Mouse (Mus musculus) hindbrain, postnatal 0 days (tissue): ENCODE measurements around the gene Myo16. TPM values are rescaled to one million over a fixed set of nuclear protein-coding genes. Genes with fewer than 3 reads are reported as not detected.

Experiments used
- ATAC-seq: fragments of 200-750 bp; cut with Nextera tagmentation; 2 replicates; pipeline ENCODE4 v1.8.0; 2017; ENCODE audit warnings: mild to moderate bottlenecking, moderate TSS enrichment, moderate library complexity
- DNase-seq: peaks from one replicate; pipeline ENCODE4 v3.0.0-alpha.2; 2015; ENCODE audit warnings: low spot score
- H3K27ac ChIP-seq: fragments of 300-500 bp; sonication (generic); 2 replicates; pipeline ENCODE4 v1.5.1; 2014; ENCODE audit warnings: mild to moderate bottlenecking
- H3K27me3 ChIP-seq: fragments of 300-500 bp; sonication (generic); 2 replicates; pipeline ENCODE4 v1.6.1; 2014; ENCODE audit warnings: low read length, mixed read lengths; ENCODE audit not compliant: insufficient read depth
- H3K36me3 ChIP-seq: fragments of 300-500 bp; sonication (generic); 2 replicates; pipeline ENCODE4 v1.6.1; 2014; ENCODE audit warnings: low read length, mixed read lengths; ENCODE audit not compliant: insufficient read depth
- H3K4me1 ChIP-seq: fragments of 300-500 bp; sonication (generic); 2 replicates; pipeline ENCODE4 v1.6.1; 2014; ENCODE audit warnings: antibody characterized with exemption, low read length, mixed read lengths; ENCODE audit not compliant: insufficient read depth
- H3K4me2 ChIP-seq: fragments of 300-500 bp; sonication (generic); 2 replicates; pipeline ENCODE4 v1.6.1; 2014; ENCODE audit warnings: low read depth, mild to moderate bottlenecking, low read length, moderate library complexity, mixed read lengths
- H3K4me3 ChIP-seq: fragments of 300-500 bp; sonication (generic); 2 replicates; pipeline ENCODE4 v1.5.1; 2014; ENCODE audit warnings: low read length
- H3K9ac ChIP-seq: fragments of 300-500 bp; sonication (generic); replicated peaks from 2 replicates; pipeline ENCODE4 v1.6.1; 2014; ENCODE audit warnings: mild to moderate bottlenecking, low read length, moderate library complexity, mixed read lengths
- H3K9me3 ChIP-seq: fragments of 300-500 bp; sonication (generic); 2 replicates; pipeline ENCODE4 v1.6.1; 2016; ENCODE audit warnings: low read length, mixed read lengths
- CTCF ChIP-seq: IDR thresholded peaks from 2 replicates; pipeline ENCODE4 v1.5.1; 2016; ENCODE audit warnings: antibody characterized with exemption, control low read depth, low read depth
- WGBS: fragments of 180-500 bp; shearing (Covaris S2); extraction: QIAGEN DNeasy Blood & Tissue Kit; methylation state at CpG from one replicate; pipeline ENCODE4 v1.1.7; 2014; 5-methylcytosine and 5-hydroxymethylcytosine counted together
- polyA plus RNA-seq: library from polyadenylated mRNA; unstranded; fragments of >200 nt; fragmentation: Nextera tagmentation; extraction: Ambion mirVana; gene quantifications from 2 replicates; pipeline ENCODE4 v1.2.1, GENCODE M21; 2015
- total RNA-seq: library from RNA; depleted of rRNA; stranded (reverse); fragments of >200 nt; gene quantifications from 2 replicates; pipeline ENCODE4 v1.2.3, GENCODE M21; 2014

Myo16 gene
- total and polyA plus RNA-seq, 2 experiments from 2014 or later: 8.7 to 71.2 TPM

- peak; percentile 91 for DNase-seq
- Histone ChIP-seq H3K4me1 (no peaks in the 10 kb centered on the region), H3K36me3 (no peaks in the 10 kb centered on the region), H3K27ac (no peak overlapping the region), H3K27me3 (no peaks in the 10 kb centered on the region), H3K9ac (no peak overlapping the region), H3K9me3 (no peaks in the 10 kb centered on the region), H3K4me3 (no peak overlapping the region), H3K4me2 (no peak overlapping the region)
- WGBS: 25% methylated on average over 6 of the region's 6 CpGs
- peak; percentile 96 for TF ChIP-seq CTCF
- peak; percentile 60 for ATAC-seq
Measured at GRCm38 (mm10) chr8:10414684-10415212, 261.0 kb downstream of the Myo16 start.

GRCm38 (mm10) chr8:10415288-10415687 lies 261.6 kb downstream of the Myo16 start:
- Histone ChIP-seq H3K36me3 (no peaks in the 10 kb centered on the region), H3K4me2 (no peak overlapping the region), H3K9ac (no peak overlapping the region), H3K27ac (no peak overlapping the region), H3K4me3 (no peak overlapping the region), H3K4me1 (no peaks in the 10 kb centered on the region), H3K27me3 (no peaks in the 10 kb centered on the region), H3K9me3 (no peaks in the 10 kb centered on the region)
- no peak for TF ChIP-seq CTCF
- ATAC-seq: no peak
- no peak for DNase-seq
- 34% methylated on average over 7 of the region's 7 CpGs for WGBS

GRCm38 (mm10) chr8:10415885-10416284 lies 262.2 kb downstream of the Myo16 start:
- Histone ChIP-seq H3K4me2 (no peak overlapping the region), H3K4me3 (no peak overlapping the region), H3K27ac (no peak overlapping the region), H3K9ac (no peak overlapping the region), H3K36me3 (no peaks in the 10 kb centered on the region), H3K27me3 (no peaks in the 10 kb centered on the region), H3K4me1 (no peaks in the 10 kb centered on the region), H3K9me3 (no peaks in the 10 kb centered on the region)
- DNase-seq (no peak), ATAC-seq (no peak)
- TF ChIP-seq CTCF: no peak
- WGBS: 77% methylated on average over 9 of the region's 9 CpGs

GRCm38 (mm10) chr8:10416806-10417205 lies 263.1 kb downstream of the Myo16 start:
- WGBS: 70% methylated on average over 12 of the region's 12 CpGs
- no peak for ATAC-seq
- DNase-seq: no peak

GRCm38 (mm10) chr8:10417281-10417680 lies 263.6 kb downstream of the Myo16 start:
- 93% methylated on average over 6 of the region's 6 CpGs for WGBS
- H3K4me1 ChIP-seq: no peaks in the 10 kb centered on the region

More at GRCm38 (mm10) chr8:10416806-10417205, 263.1 kb downstream of the Myo16 start:
- Histone ChIP-seq H3K4me3 (no peak overlapping the region), H3K27me3 (no peaks in the 10 kb centered on the region), H3K27ac (no peak overlapping the region), H3K4me1 (no peaks in the 10 kb centered on the region), H3K4me2 (no peak overlapping the region), H3K9ac (no peak overlapping the region), H3K36me3 (no peaks in the 10 kb centered on the region), H3K9me3 (no peaks in the 10 kb centered on the region)
- TF ChIP-seq CTCF: no peak

GRCm38 (mm10) chr8:10418013-10418412 lies 264.3 kb downstream of the Myo16 start:
- no peak for DNase-seq
- H3K27me3 ChIP-seq: no peaks in the 10 kb centered on the region
- WGBS: 91% methylated on average over 8 of the region's 8 CpGs
- H3K4me1 ChIP-seq: no peaks in the 10 kb centered on the region
- no peak for ATAC-seq
- no peak overlapping the region for H3K4me3 ChIP-seq
- H3K27ac ChIP-seq: no peak overlapping the region
- no peaks in the 10 kb centered on the region for H3K36me3 ChIP-seq
- TF ChIP-seq CTCF: no peak
- no peaks in the 10 kb centered on the region for H3K9me3 ChIP-seq
- H3K4me2 ChIP-seq: no peak overlapping the region
- H3K9ac ChIP-seq: no peak overlapping the region

More at GRCm38 (mm10) chr8:10417281-10417680, 263.6 kb downstream of the Myo16 start:
- Histone ChIP-seq H3K27me3 (no peaks in the 10 kb centered on the region), H3K9ac (no peak overlapping the region), H3K4me2 (no peak overlapping the region), H3K27ac (no peak overlapping the region), H3K4me3 (no peak overlapping the region), H3K9me3 (no peaks in the 10 kb centered on the region), H3K36me3 (no peaks in the 10 kb centered on the region)
- DNase-seq (no peak), ATAC-seq (no peak)
- TF ChIP-seq CTCF: no peak

- no peak for DNase-seq
- Histone ChIP-seq H3K9me3 (no peaks in the 10 kb centered on the region), H3K9ac (no peak overlapping the region), H3K4me3 (no peak overlapping the region), H3K36me3 (no peaks in the 10 kb centered on the region), H3K4me2 (no peak overlapping the region), H3K27ac (no peak overlapping the region), H3K27me3 (no peaks in the 10 kb centered on the region), H3K4me1 (no peaks in the 10 kb centered on the region)
- 26% methylated on average over 7 of the region's 7 CpGs for WGBS
- ATAC-seq: no peak
- TF ChIP-seq CTCF: no peak
Measured at GRCm38 (mm10) chr8:10418971-10419370, 265.3 kb downstream of the Myo16 start.
